Mouse (Mus musculus) left cerebral cortex, adult 6 months (tissue): Measurements from ENCODE around the gene Olfr642. TPM values are rescaled to one million over a fixed set of nuclear protein-coding genes. Genes with fewer than 3 reads are reported as not detected.

Experiments
- long read RNA-seq, 2 experiments: library from polyadenylated mRNA; unstranded; transcript quantifications; one replicate each; pipeline ENCODE4 v2.0.0; 2019 to 2020
- polyA plus RNA-seq: library from polyadenylated mRNA; unstranded; fragments of <200 nt; fragmentation: Nextera tagmentation; gene quantifications from 2 replicates; pipeline ENCODE4 v1.2.3, GENCODE M21; 2021

Olfr642 gene
- not detected in 2 replicates for polyA plus RNA-seq
- long read RNA-seq, experiment 1: 0 reads
- long read RNA-seq, experiment 2: 0 reads

DNA sequence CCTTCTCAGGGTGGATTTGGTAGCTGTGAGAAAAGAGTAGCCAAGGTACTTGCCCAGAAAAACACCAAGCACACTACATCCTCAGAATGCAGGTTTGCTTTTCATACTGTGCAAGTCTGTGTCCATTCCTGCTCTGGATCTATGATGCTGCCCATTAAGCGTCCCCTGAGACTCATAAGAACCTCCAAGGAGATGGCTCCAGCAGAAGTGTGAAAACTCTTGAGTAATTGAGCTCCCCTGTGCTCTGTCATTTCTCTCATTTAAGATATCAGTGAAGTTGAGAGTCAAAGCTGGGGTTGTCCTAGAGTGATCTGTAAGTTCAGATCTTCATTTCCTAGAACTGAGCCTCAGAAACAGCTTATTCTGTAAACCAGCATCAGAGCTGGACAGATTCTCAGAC, at the start of gene Olfr642:
Gene Olfr642, minus strand, starts transcription at position 101 of the 400 bp plus-strand sequence.

DNA sequence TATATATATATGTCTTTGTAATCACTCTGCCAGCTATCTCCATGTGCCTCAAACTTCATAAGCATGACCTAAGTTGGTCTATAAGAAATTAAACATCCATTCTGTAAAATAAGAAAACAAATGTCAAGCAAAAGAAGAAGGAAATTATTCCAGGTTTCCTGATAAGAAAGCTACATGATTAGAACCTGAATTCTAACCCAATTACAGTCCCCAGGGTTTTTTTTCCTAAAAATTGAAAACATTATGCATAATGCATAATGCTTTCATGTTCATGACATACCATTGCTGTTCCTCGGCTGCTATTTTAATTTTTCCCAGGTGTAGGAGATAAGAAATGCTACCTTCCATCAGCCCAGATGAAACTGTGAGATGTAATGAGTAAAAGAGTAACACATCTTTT, 32.9 kb upstream of the Olfr642 start, which contains the start of gene Olfr645:
Gene Olfr645, minus strand, starts transcription at position 101 of the 400 bp plus-strand sequence.

DNA sequence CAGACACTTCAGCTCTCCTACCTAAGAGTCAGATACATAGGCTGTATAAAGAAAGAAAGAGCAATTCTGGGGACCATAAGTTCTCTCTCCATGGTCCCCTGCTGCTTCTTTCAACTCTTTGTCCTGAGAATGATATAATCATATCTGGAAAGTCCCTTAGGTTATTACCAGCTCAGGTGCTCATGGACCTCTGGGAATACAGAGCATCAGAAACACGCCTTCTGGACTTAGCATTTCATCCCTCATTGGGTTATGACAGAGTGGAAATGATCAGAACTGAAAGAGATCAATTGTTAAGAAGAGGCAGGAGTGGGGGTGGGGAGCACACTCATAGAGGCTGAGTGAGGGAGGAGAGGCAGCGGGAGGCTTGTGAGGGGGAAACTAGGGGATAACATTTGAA, 19.3 kb upstream of the Olfr642 start, which contains the start of gene Olfr644:
Gene Olfr644, minus strand, starts transcription at position 101 of the 400 bp plus-strand sequence.

DNA sequence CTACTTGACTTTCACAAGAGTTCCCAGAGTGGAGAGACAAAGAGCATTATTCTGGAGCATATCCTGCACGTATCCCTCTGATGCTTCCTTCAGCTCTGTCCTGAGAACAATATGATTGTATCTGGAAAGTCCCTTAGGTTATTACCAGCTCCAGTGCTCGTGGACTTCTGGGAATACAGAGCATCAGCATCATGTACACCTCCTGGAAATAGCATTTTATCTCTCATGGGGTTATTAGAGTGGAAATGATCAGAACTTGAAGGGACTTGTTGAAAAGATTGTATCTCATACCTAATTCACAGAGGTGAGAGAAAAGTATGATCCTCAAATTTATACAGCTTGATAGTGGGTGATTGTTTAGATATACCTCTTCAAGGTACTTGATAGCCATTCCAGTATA, 8.9 kb upstream of the Olfr642 start, which contains the start of gene 4930516K23Rik:
Gene 4930516K23Rik, minus strand, starts transcription at position 101 of the 400 bp plus-strand sequence.

DNA sequence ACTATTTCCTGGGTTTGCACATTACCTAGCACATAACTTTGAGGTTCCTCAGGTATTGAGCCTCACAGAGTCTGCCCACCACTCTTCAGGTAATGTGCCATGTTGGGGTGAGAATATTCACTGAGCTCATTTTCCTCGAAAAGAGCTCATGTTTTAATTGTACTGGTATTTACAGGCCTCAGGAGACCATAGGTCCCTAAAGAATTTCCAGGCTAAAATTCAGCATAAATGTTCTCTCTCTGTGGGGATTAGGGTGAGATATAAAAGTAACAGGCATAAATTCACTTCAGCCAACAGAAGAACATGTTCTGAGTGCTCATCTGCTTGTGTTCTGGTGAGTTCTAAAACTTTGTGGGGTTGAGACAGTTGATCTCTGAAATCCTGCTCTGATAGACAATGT, 17.3 kb downstream of the Olfr642 start, which contains the start of gene Olfr641:
Gene Olfr641, plus strand, starts transcription at position 301 of the 400 bp plus-strand sequence.

DNA sequence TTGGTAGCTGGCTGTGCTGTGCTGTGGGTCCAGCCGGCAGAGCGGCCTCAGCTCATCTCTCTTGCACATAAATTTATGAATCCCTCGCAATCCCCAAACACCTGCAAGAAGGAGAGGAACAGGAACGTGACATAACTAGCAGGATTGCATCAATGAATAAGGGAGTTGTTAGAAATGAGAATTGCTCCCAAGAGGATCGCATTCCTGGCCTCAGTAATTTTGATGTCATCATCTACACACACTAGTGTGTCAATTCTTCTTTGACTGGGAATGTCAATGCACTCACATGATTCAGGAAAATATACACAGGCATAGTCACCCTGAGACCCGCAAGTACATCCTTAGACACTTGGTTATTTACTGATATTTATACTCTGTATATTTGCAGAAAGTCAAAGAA, 27.0 kb downstream of the Olfr642 start, which contains the start of gene Olfr640:
Gene Olfr640, minus strand, starts transcription at position 101 of the 400 bp plus-strand sequence.

DNA sequence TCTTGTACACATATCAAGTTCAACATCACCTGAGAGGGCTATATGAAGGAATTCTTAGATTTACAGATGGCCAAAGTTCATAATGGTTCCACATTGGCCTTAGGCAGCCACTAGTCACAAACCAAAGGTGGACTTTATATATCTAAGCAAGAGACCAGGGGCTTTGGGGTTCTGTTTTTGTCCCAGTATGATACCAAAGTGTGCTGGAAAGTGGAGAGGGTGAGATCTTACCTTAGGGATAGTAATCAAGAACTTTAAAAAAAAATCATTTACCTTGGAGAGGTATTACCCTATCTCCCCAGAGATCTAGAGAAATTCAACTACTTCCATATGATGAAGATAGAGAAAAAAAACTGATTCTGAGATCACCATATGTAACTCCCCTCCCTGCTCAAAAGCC, 35.3 kb downstream of the Olfr642 start, which contains the start of gene Olfr639:
Gene Olfr639, minus strand, starts transcription at position 101 of the 400 bp plus-strand sequence.

DNA sequence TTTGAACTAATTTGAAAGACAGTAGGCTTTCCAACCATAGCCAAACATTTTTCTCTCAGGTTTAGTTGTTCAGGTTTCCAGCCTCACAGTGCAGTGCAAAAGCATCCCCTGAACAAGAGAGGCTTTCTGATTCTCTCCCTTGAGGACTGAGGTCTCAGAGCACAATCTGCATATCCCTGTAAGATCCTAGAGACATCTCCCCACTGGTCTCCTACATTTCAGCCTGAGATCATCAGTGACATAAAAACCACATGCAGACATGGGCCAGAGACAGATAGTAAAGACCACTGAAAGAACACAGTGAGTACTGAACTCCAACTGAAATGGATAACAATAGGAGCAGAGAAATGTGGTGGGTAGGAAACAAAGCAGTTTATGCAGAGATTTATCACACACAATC, 54.0 kb downstream of the Olfr642 start, which contains the start of gene Olfr638:
Gene Olfr638, plus strand, starts transcription at position 301 of the 400 bp plus-strand sequence.

Other genes starting within 250 kb of the Olfr642 start
- 3.2 and 6.0 TPM in 2 replicates for gene Hbb-bt, start 238.7 kb downstream of the Olfr642 start, polyA plus RNA-seq
- gene Hbb-bs, start 224.6 kb downstream of the Olfr642 start, polyA plus RNA-seq: 18.9 and 25.8 TPM in 2 replicates
- not detected in 2 replicates for gene Hbb-bh2, start 212.1 kb downstream of the Olfr642 start, polyA plus RNA-seq
- not detected in 2 replicates for gene Hbb-bh1, start 209.5 kb downstream of the Olfr642 start, polyA plus RNA-seq
- 0.20 TPM in 1 of 2 replicates, not detected in the other for gene Hbb-y, start 199.4 kb downstream of the Olfr642 start, polyA plus RNA-seq
- not detected in 2 replicates for gene Olfr66, start 166.4 kb downstream of the Olfr642 start, polyA plus RNA-seq
- not detected in 2 replicates for gene Olfr64, start 158.2 kb downstream of the Olfr642 start, polyA plus RNA-seq
- not detected in 2 replicates for gene Olfr65, start 149.2 kb downstream of the Olfr642 start, polyA plus RNA-seq
- gene Olfr631, start 123.8 kb downstream of the Olfr642 start, polyA plus RNA-seq: not detected in 2 replicates
- not detected in 2 replicates for gene Olfr632, start 118.3 kb downstream of the Olfr642 start, polyA plus RNA-seq
- gene Olfr633, start 108.2 kb downstream of the Olfr642 start, polyA plus RNA-seq: not detected in 2 replicates
- 0.01 TPM in 1 of 2 replicates, not detected in the other for gene Olfr635, start 81.5 kb downstream of the Olfr642 start, polyA plus RNA-seq
- gene Olfr638, start 53.9 kb downstream of the Olfr642 start, polyA plus RNA-seq: not detected in 2 replicates
- gene Olfr639, start 35.4 kb downstream of the Olfr642 start, polyA plus RNA-seq: 0.01 TPM in 1 of 2 replicates, not detected in the other
- gene Olfr640, start 27.1 kb downstream of the Olfr642 start, polyA plus RNA-seq: not detected in 2 replicates
- gene Olfr641, start 17.2 kb downstream of the Olfr642 start, polyA plus RNA-seq: not detected in 2 replicates
- not detected in 2 replicates for gene 4930516K23Rik, start 8.8 kb upstream of the Olfr642 start, polyA plus RNA-seq
- not detected in 2 replicates for gene Olfr644, start 19.2 kb upstream of the Olfr642 start, polyA plus RNA-seq
- gene Olfr645, start 32.8 kb upstream of the Olfr642 start, polyA plus RNA-seq: not detected in 2 replicates
- gene Olfr646, start 52.2 kb upstream of the Olfr642 start, polyA plus RNA-seq: not detected in 2 replicates
- gene Ubqln5, start 77.2 kb upstream of the Olfr642 start, polyA plus RNA-seq: not detected in 2 replicates
- not detected in 2 replicates for gene Olfr643, start 84.7 kb upstream of the Olfr642 start, polyA plus RNA-seq
- not detected in 2 replicates for gene Ubqln3, start 90.6 kb upstream of the Olfr642 start, polyA plus RNA-seq
- gene Ubqlnl, start 97.9 kb upstream of the Olfr642 start, polyA plus RNA-seq: not detected in 2 replicates
- gene Olfm5, start 112.2 kb upstream of the Olfr642 start, polyA plus RNA-seq: not detected in 2 replicates
- gene Olfr648, start 130.7 kb upstream of the Olfr642 start, polyA plus RNA-seq: 0.04 and 0.09 TPM in 2 replicates
- not detected in 2 replicates for gene Olfr649, start 143.3 kb upstream of the Olfr642 start, polyA plus RNA-seq
- 0.05 and 0.09 TPM in 2 replicates for gene Trim6, start 166.1 kb upstream of the Olfr642 start, polyA plus RNA-seq
- 0.80 and 1.7 TPM in 2 replicates for gene Trim34a, start 191.8 kb upstream of the Olfr642 start, polyA plus RNA-seq
- 0.19 and 0.23 TPM in 2 replicates for gene Trim5, start 235.4 kb upstream of the Olfr642 start, polyA plus RNA-seq